Mouse (Mus musculus) left cerebral cortex, adult 11 months (tissue): ENCODE results near the gene Alox12b.
A peak's percentile ranks its signal among the peaks of the same experiment; 100 is the strongest.

ENCODE experiments used
- DNase-seq: peaks from one replicate; pipeline ENCODE4 v3.0.0; 2022; ENCODE audit warnings: low spot score

Gene Alox12b

DNA sequence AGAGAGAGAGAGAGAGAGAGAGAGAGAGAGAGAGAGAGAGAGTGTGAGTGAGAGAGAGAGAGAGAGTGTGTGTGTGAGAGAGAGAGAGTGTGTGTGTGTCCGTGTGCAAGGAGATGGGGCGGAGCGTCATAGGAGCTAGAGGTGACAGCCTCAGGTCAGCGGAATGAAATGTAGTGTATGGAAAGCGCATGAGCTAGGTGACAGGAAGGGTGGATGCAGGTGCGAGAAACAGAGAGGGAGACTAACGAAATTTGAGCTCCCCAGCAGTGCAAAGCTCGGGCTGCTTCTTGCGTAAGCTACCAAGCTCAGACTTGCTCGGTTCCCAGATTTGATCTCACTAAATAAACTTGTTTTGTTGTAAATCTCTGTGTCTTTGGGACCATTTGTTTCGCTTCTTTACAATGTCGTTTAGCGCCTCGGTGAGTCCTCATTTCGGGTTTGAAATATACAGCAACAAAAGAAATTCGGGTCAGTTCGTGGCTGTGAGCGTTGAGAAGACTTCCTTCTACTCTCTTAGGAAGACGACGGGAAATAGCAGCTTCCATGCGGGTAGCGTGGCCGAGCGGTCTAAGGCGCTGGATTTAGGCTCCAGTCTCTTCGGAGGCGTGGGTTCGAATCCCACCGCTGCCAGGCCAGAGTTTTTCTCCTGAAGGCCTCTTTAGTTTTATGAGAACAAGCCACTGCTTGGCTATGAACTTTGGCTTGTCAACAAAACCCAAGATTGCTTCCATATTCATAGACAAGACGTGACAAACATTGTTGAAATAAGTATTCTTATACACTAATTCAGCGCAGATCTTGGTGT is 32.9 kb upstream of the Alox12b start:
- peak; percentile 85 for DNase-seq

DNA sequence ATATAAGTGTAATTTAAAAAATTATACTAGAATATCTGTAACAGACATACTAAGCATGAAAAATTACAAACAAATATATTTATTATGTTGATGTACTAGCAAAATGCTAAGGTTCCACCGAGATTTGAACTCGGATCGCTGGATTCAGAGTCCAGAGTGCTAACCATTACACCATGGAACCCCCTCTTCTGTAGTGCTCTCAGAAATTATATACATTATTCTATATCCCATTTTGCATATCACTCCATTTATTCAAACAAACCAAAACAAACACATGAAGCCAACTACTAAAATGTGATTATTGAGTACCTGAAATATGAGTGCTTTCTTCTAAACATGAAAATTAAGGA is 32.3 kb upstream of the Alox12b start:
- no peak for DNase-seq

DNA sequence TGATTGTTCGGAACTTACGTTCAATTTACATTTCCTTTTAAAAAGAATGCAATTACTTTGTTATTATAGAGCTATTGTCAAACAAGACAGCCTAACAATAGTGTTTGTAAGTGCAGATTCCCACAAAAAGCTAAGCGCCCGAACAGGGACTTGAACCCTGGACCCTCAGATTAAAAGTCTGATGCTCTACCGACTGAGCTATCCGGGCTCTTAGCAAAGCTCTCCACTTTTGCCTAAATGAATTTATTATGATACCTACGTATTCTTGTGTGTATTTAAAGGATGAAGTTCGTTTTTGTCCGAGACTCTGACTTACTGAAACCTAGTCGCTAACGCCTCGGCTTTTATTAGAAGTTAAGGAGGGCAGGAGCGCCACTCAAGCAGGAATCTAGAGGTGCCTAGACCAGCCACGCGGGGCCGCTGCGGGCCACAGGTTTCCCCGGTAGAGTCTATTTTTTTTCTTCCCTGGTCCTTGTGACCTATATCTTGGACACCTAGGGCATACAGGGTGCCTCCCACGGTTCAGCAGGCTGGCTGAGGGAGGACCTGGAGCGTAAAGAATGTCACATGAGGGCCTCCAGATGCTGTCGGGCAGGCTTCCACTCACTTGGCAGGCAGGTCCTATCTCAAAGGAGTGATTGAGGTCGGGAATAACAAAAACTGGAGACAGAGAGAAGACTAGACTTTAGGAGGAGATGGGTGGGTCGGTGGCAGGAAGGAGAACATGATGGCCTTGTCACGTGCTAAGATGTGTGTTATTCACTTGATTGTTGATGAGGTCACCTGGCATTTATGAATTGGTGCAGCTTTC is 31.5 kb upstream of the Alox12b start:
- peak; percentile 81 for DNase-seq

DNA sequence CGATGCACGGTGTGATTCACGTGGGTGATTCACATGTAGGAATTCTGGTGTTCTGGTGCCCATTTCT is 31.1 kb upstream of the Alox12b start, which contains the start of gene Aloxe3:
Gene Aloxe3, plus strand, starts transcription at position 45 of the 67 bp plus-strand sequence.
- DNase-seq, result no peak

DNA sequence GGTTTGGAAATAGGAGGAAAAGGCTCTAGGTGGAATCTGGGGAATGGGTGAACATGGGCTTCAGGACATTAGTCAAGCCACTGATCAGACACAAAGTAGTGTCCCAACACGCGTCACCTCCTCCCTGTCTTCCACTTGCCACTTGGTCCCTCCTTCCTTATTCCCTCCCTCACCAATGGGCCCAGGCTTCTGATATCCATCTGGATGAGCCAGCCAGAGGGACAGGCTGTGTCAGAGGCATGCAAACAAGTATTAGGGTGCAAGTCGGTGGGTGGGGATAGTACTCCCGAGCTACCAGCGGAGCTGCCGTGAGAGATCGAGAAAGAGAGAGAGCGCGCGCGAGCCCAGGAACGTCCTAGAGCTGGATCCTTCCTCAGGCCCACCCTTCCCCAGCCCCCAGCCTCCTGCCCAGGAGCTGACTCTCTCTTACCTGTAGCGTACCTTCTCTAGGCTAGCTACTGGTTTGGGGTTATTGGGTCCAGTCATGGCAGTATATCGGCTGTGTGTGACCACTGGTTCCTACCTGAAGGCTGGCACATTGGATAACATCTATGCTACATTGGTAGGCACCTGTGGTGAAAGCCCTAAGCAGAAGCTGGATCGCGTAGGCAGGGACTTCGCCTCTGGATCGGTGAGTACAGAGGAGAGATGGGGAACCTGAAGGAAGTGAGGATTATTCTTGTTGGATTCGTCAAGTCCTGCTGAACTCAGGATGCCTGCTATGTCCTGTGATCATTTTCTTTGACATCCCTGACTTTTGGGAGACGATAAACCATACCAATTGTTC is 30.7 kb upstream of the Alox12b start:
- no peak for DNase-seq

DNA sequence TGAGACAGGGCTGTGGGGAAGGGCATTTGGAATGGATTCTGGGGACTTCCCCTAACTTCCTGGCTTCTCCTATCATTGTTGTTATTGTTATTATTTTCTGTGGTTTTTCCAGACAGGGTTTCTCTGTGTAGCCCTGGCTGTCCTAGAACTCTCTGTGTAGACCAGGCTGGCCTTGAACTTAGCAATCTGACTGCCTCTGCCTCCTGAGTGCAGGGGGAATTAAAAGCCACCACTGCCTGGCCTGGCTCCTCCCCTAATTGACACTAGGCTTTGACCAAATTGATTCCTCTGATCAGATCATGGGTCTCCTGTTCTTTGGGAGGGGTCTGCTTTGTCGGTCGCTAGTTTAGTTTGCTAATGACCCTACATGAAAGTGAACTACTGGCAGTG is 30.1 kb upstream of the Alox12b start:
- no peak for DNase-seq

DNA sequence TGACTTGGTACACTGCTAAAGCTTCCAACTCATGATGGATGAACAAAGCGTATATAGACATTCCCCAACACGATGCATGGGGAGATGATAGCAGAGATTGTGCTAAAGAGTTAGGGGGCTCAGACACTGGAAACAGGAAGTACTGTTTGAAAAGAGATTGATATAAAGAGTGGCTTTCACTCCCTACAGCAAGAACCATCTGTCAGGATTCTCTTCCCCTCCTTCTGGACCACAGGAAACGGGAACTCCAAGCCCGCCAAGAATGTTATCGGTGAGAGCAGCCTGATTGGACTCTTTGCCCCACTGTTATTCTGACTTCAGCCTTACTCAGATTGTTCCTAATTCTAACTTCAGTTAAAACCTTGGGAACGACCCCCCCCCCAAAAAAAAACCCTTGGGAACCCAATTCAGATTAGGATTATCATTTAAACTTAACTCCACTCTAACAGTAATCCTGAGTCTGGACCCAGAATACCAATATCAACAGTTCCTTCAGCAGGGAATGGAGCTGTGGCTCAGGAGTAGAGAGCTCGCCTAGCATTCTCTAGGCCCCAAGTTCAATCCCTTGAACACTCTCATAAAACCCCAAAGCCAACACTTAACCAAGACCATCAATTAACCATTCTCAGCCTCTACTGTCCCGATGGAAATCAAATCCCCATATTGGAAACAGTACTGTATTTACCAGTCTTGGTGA is 28.2 kb upstream of the Alox12b start:
- no peak for DNase-seq

DNA sequence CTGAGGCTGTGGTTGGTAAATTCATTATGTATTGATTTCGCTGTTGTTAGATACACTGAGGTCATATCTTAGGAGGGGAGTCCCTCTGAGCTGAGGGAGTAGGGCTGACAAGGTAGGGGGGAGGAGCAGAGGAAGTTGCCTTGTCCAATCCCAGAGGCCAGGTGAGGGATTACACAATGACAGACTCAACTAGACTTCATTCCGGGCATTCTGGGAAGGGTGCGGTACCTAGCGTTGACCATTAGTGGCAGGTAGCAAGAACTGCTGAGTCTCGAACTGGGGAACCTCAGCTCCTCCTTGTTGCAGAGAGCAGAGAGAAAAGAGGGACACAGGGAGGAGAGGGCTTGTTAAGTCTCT is 23.2 kb upstream of the Alox12b start:
- no peak for DNase-seq

DNA sequence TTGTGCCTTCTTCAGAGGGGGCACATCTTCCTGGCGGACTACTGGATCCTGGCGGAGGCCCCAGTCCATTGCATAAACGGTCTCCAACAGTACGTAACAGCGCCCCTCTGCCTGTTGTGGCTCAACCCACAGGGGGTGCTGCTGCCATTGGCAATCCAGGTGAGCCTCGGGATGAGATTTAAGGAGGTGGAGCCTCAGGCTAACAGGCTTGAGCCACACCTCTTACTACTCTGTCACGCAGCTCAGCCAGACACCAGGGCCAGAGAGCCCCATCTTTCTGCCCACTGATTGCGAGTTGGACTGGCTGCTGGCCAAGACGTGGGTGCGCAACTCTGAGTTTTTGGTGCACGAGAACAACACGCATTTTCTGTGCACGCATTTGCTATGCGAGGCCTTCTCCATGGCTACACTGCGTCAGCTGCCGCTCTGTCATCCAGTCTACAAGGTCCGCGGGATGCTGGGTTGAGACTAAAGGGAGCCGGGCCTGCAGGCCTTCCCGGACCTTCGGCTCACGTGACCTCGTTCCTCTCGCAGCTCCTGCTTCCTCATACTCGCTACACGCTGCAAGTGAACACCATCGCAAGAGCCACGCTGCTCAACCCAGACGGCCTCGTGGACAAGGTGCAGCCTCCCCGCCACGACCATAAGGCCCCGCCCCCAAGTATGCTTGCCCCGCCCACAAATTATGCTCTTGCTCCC is 22.7 kb upstream of the Alox12b start:
- no peak for DNase-seq

DNA sequence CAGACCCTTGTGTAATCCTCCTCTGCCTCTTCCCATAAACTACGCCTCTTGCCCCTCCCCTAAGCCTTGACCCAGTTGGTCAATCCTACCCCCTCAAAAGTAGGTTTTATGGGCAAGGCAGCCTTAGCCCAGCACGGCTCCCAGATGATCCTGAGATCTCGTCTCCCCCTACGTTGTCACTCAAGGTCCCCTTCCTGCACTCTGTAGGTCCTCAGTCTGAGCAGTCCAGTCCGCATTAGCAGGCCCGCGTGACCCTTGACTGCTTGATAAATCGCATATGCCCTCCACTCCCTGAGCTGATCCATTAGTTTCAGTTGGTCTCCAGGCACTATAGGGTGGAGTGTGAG is 22.2 kb upstream of the Alox12b start:
- DNase-seq, result no peak

DNA sequence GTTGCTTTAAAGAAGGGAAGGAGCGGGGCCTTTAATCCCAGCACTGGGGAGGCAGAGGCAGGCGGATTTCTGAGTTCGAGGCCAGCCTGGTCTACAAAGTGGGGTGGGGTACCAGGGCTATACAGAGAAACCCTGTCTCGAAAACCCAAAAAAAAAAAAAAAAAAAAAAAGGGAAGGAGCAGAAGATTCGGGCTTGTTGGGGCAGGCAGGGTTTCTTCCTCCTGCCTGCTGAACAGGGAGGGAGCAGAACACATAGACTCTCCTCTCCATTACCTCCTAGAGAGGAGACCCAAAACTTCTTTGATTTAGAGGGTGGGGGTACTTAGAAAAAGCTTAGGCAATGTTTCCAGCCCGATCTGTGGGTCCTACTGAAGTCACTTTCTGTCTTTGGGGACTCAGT is 21.4 kb upstream of the Alox12b start:
- DNase-seq, result no peak

DNA sequence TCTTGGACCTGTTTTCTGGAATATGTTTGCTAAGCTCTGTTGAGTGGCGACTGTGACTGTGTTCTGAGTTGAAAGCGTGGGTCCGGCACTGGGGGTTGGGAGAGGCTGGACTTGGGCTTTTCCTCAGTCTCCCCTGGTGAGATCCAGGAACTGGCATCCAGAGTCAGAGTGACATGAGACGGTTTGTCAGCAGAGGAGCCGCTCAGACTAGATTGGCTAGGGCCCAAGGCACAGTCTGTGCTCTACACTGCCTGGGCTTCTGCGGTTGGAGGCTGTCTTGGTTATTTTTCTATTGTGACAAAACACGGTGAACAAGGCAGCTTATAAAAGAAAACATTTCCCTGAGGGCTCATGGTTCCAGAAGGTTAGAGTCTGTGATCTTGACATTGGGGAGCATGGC is 9.2 kb upstream of the Alox12b start:
- DNase-seq, result no peak

DNA sequence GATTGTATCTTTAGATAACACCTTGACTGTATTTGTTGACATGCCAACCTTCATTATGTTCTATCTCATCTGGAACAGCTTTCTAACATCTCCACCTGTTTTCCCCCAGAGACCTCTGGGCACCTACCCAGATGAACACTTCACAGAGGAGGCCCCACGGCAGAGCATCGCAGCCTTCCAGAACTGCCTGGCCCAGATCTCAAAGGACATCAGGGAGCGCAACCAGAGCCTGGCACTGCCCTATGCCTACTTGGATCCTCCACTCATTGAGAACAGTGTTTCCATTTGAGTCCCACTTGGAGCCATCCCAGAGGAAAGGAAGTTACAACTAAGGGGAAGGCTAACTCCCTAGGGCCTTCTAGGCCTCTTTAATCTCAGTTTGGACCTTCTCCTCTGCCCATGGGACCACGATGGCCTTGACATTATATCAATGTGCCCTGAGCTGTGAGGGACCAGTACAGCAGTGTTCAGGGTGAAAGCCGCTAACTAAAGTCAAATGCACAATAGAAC is 8.3 kb upstream of the Alox12b start:
- no peak for DNase-seq

DNA sequence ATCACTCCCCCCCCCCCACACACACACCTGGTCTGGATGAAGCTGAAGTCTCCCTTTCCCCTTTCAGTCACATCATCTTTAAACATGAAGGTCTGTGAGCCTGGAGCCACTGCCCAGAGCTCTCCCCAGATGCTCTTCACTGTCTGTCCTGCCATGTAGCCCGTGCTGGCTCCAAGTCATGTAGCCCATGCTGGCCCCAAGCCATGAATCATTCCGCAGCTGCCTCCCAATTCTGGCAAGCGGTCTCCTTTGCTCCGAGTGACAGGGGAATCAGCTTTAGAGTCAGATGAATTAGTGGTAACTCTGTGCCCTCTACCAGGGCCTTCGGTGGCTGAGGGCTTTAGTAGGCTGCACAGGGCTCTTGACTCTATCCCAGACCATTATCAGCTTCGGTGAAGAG is 7.1 kb upstream of the Alox12b start:
- DNase-seq, result no peak

DNA sequence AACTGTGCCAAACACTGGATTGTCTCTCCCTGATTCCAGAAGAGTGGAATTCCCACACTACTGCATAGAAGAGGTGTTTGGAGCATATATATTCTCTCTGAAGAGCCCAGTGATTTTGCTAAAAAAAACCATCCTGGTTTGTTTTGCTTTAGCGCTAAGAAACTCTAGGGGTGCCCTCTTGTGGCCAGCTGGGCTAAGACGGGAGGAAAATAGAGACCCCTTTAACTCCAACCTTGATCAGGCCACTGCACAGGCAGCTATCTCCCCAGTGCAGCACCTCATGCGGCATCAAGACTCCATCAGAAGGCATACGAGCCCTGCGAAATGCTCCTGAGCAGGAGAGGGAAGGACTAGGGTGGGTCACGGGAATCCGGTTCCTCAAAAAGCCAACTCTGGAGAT is 6.3 kb upstream of the Alox12b start:
- no peak for DNase-seq

DNA sequence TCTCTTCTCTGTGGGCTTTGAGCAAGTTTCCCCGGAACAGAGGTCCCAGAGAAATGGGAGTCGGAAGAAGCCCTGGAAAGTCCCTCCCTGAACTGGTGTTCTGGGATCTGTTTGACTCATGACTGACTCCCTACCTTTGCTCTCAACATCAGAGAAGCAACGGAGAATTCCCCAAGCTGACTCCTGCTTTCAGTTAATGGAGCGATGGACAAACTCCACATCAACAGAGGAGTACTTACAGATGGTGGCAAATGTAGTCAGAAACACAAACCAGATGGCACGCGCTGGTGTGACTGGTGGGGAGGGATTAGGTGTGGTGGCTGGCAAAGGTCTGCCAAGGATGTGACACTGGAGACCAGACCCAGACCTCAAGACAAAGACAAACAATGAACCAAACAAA is 5.8 kb upstream of the Alox12b start:
- no peak for DNase-seq

DNA sequence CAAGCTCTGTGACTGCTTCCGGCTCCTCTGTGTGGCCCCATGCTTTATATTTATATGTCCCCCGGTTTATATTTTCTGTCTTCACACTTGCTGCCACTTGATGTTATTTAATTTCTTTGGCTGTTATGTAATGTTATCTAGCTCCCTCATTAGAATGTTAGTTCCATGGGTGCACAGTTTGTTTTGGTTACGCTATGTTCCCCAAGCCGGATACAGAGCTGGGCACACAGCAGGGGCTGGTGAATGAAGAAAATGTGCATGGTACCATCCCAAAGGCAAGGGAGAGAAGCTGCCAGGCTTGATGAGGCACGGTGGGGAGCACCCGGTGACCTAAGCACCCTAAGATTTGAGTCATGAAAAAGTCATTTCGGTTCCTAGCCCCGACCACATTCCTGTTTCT is 3.0 kb upstream of the Alox12b start:
- no peak for DNase-seq

DNA sequence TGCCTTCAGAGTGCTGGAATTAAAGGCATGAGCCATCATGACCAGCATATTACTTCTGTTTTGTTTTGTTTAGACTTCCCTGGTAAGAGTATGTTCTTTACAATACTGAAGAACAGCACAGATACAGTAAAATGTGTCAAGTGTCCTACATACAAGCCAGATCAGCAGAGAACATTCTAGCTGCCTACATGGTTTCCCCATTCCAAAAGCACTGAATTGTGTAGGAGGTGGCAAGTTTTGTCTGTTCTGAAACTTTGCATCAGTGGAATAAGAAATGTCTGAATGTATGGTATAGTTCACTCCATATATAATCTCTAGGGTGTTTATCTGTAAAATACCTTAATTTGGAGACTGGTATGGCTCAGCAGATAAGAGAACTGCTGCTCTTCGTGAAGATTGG is 1.4 kb upstream of the Alox12b start:
- no peak for DNase-seq

DNA sequence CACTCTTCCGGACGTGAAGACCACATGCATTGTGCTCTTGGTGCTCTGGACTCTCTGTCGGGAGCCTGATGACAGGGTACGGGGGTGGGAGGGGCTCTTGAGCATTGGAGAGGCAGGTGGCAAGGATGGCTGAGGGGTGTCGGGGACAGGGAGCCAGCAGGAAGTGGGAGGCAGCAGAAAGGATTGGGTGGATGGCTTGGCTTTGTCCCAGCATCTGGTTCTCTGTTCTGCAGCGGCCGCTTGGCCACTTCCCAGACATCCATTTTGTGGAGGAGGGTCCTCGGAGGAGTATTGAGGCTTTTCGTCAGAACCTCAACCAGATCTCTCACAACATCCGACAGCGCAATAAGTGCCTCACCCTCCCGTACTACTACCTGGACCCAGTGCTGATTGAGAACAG is 12.5 kb downstream of the Alox12b start:
- no peak for DNase-seq

DNA sequence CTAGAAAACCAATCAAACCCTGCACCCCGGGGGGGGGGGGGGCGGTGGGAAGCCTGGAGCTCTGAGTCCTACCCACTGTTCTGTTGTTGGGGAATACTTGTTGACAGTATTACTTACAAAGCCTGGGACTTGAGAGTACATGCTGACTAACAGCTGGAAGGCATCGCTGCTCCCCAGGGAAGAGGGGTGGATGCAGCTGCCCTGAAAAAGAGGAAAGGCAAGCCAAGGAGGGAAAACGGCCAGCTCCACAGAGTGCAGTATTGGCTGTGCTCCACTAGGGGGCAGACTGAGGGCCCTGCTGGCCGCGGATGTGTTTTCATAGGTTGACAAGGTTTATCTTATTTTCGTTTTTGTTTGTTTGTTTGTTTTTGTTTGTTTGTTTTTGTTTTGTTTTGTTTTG is 14.8 kb downstream of the Alox12b start:
- no peak for DNase-seq

DNA sequence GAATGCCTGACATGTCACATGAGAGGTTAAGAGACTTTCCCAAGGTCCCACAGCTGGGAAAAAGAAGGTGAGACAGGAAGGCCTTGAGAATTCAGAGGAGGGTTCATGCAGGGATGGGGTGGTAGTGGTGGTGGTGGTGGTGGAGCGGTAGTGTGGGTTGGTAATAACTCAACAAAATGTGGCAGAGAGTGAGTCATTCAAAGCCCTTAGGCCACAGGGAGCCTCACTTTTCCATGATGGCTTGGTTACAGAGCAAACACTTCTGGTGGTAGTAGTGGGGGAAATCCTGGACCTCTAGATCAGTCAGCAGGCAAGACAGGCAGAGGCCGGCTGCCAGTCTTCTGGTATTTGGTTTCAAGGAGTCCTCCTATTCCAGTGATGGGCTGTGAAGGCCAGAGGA is 15.8 kb downstream of the Alox12b start:
- no peak for DNase-seq

DNA sequence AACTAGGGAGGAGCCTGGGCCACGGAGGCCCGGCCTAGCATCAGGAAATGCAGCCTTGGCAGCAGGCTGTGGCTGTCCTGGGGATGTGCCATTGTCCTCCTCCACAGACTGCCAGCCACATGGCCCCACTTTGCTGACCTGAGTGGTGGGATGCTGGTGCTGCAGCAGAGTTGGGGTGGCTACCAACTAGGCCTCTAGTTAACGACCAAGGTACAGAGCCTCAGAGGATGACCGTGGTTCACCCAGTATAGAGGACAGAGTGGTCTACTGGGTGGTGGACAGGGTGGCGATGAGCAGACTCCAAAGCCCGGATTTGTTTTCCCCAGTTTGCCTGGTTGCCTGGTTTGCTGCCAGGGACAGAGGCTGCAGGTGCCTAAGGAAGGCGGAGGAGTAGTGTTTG is 17.9 kb downstream of the Alox12b start:
- DNase-seq, result no peak
